Mouse (Mus musculus): Measurements from ENCODE around the gene Gm11492. TPM values are rescaled to one million over a fixed set of nuclear protein-coding genes. Genes with fewer than 3 reads are reported as not detected.

The Gm11492 gene
- polyA plus RNA-seq, 1 experiment from 2014 or later: not detected

DNA sequence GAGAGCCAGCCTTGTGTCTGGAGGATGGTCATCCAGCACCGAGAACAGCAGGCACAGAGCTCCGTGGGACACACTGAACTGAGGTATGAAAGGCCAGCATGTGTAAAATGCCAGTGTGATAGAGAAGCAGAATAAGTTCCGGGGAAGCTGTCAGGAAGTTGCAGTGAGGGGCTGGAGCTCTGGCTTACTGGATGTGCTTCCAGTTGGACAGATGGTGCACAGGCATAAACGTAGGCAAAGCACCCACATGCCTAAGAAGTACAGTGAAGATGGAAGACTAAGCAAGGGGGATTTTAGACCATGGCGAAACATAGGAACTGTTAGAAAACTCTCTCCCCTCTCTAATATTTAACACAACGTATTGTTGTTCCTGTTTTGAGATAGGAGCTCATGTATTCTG lies 5.2 kb upstream of the Gm11492 start:
- WGBS: 65% methylated on average over 6 of the region's 6 CpGs
- no peak overlapping the region for H3K9ac ChIP-seq

DNA sequence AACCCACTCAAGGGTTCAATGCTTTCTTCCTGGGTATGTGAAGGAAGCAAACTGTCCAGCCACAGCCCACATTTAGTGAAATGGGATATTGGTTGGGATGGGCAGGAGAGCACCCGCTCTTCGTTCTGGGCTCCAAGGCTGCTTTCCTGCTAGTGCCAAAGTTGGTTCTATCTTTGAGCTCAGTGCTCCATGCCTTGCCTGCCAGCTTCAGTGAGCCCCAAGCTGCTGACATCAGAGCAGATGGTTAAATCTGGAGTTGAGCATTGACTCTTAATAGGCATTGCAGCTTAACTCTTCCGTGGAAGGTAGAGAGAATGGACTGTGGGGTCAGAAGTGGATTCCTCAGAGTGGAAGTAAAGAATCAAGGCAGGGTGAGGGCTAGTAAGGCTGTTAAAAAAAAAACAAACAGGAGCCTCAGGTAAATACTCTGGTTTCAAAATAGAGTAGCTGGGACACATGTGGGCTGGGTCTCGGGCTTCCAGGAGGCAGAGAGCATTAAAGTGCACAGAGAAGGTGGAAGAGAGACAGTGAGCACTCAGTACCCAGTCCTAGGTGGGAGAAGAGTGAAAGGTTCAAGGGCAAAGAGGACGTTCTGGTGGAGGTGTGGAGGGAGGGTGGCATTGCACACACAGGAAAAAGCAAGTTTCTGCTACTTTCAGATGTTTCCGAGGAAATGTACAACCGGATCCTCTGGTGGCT lies 2.0 kb downstream of the Gm11492 start, which contains the start of gene Sept4:
Sept4 (plus strand) TSS at position 649 of the 699 bp plus-strand sequence.
- H3K4me3 ChIP-seq: no peak within 1 kb of the TSS
- H3K4me1 ChIP-seq: peaks cover 3% of the 10 kb centered on the region; the same call in 1 of the 2 replicates
- no peak within 1 kb of the TSS for H3K4me2 ChIP-seq
- 80% methylated on average over 7 of the region's 7 CpGs for WGBS
- no peaks in the 10 kb centered on the region for H3K9me3 ChIP-seq
- no peaks in the 10 kb centered on the region for H3K27me3 ChIP-seq
- no peak within 1 kb of the TSS for H3K9ac ChIP-seq
- ATAC-seq (ENCODE audit: insufficient number of reproducible peaks, low FRiP score, low TSS enrichment, low read depth): no peak
- H3K27ac ChIP-seq: no peak within 1 kb of the TSS
- no peaks in the 10 kb centered on the region for H3K36me3 ChIP-seq

More for the DNA sequence above, 5.2 kb upstream of the Gm11492 start:
- no peak for ATAC-seq (ENCODE audit: insufficient number of reproducible peaks, low FRiP score, low TSS enrichment, low read depth)
- no peaks in the 10 kb centered on the region for H3K36me3 ChIP-seq
- no peaks in the 10 kb centered on the region for H3K27me3 ChIP-seq
- no peaks in the 10 kb centered on the region for H3K9me3 ChIP-seq
- H3K27ac ChIP-seq: no peak overlapping the region
- no peak overlapping the region for H3K4me2 ChIP-seq
- no peak overlapping the region for H3K4me3 ChIP-seq
- H3K4me1 ChIP-seq: no peaks in the 10 kb centered on the region

DNA sequence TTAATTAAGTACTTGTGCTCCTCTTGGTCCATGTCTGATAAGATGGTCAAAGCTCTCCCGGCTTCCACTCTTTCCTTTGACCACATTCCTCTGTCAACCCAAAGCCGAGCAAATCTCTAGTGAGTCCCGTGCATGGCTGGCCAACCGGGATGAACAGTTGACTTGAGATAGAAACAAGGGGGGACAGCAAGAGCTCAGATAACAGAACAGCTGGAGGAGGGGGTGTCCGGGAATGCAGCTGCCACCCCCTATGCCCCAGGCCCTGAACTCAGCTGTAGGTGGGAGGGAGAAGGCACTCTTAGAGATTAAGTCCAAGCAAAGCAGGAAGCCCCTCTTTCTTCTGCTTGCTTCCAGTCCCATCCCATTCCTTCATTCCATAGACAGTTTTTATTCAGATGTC lies 4.3 kb downstream of the Gm11492 start:
- Histone ChIP-seq H3K4me3 (no peak overlapping the region), H3K9me3 (no peaks in the 10 kb centered on the region), H3K36me3 (no peaks in the 10 kb centered on the region), H3K27me3 (no peaks in the 10 kb centered on the region), H3K27ac (no peak overlapping the region; the same call in 1 of the 2 replicates), H3K4me1 (peaks cover 3% of the 10 kb centered on the region; the same call in 1 of the 2 replicates), H3K9ac (no peak overlapping the region), H3K4me2 (no peak overlapping the region)
- ATAC-seq (ENCODE audit: insufficient number of reproducible peaks, low FRiP score, low TSS enrichment, low read depth): no peak
- 70% methylated on average over 5 of the region's 5 CpGs for WGBS

DNA sequence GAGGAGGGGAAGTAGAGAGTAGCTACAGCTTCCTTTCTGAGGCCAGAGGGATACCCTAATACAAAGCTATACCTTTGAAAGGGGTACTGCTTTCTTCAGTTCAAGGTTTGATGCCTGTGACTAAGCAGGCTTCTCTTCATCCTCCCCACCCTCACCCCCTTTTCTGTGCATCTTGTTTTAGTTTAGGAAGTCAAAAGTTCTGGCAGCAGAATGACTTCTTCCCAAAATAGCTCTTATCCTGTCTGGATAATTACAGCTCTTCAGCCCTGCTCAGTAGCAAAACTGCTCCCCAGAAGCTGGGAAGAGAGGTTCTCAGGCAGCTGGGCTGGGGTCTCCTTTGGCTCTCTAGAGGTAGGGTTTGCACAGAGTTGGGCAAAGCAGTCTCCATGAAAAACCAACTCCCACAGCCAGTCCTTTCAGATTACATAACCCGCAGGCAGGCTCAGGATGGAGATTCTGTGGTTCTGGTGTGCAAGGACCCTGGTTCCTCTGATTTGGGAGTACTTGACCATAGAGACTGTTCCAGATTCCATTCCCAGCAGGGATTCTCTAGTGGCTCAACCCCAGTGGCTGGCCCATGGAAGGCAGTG lies 5.0 kb downstream of the Gm11492 start:
- H3K9ac ChIP-seq: no peak overlapping the region
- H3K4me2 ChIP-seq: no peak overlapping the region
- peak overlapping the region; percentile 44; the same call in 1 of the 2 replicates for H3K27ac ChIP-seq
- no peaks in the 10 kb centered on the region for H3K9me3 ChIP-seq
- WGBS: 87% methylated on average over 1 of the region's 1 CpGs
- no peaks in the 10 kb centered on the region for H3K36me3 ChIP-seq
- no peak for ATAC-seq (ENCODE audit: insufficient number of reproducible peaks, low FRiP score, low TSS enrichment, low read depth)
- no peaks in the 10 kb centered on the region for H3K27me3 ChIP-seq
- H3K4me3 ChIP-seq: no peak overlapping the region
- H3K4me1 ChIP-seq: peaks cover 3% of the 10 kb centered on the region; the same call in 1 of the 2 replicates

DNA sequence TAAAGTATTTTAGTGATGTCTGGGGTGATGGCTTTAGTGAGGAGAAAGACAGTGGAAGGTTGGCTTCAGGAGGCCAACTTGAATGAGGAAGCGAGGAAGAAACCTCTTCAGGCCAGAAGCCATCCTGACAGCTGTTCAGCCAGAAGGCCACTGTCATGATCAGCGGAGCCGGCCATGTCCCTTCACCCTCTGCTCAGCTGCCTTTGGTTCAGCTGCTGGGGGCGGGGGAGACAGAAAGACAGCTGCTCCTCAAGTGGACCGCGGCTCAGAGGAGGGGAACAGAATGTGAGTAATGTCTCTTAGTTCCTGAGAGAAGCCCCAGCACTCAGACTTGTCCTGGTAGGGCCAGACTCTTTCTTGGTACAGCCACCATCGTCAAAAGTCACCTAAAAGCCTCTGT lies 7.3 kb downstream of the Gm11492 start:
- no peak for ATAC-seq (ENCODE audit: insufficient number of reproducible peaks, low FRiP score, low TSS enrichment, low read depth)
- H3K4me1 ChIP-seq: peaks cover 14% of the 10 kb centered on the region
- H3K9me3 ChIP-seq: no peaks in the 10 kb centered on the region
- H3K27ac ChIP-seq: 0 out of 2 replicates have a peak overlapping the region, but pooled peaks have one; percentile 27
- no peak overlapping the region for H3K4me3 ChIP-seq
- H3K36me3 ChIP-seq: no peaks in the 10 kb centered on the region
- no peak overlapping the region for H3K4me2 ChIP-seq
- WGBS: 77% methylated on average over 7 of the region's 7 CpGs
- H3K9ac ChIP-seq: no peak overlapping the region
- no peaks in the 10 kb centered on the region for H3K27me3 ChIP-seq

DNA sequence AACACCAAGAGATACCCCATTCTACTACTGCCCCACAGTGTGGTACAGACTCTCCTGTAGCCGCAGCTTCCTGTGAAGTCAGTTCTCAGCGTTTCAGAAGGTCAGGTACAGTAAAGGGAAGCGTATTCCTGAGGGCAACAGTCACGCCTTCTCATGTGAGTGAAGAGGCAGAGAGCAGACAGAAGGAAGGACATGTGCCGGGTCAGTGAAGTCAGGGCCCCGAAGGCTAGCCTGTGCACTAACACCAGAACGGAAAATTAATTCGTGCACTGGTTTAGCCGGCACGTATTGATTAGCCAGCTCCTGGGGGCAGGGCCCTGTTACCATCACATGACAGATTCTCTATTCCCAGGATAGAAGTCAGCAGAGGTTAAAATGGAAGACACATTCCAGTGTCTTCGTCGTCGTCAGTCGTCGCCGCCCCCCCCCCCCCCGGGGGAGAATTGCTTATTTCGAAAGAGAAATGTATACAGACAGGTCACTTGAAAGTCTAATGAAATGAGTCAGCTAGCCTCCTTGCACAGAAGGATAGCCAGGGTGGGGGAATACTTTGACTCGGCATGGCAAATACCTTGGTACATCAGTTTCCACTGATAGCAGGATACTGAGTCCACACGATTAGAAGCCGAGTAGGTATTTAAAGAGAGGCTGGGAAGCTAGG lies 8.2 kb downstream of the Gm11492 start:
- ATAC-seq (ENCODE audit: insufficient number of reproducible peaks, low FRiP score, low TSS enrichment, low read depth): no peak
- 68% methylated on average over 21 of the region's 21 CpGs for WGBS
- no peak overlapping the region; the same call in 1 of the 2 replicates for H3K27ac ChIP-seq
- H3K9me3 ChIP-seq: no peaks in the 10 kb centered on the region
- no peaks in the 10 kb centered on the region for H3K27me3 ChIP-seq
- H3K4me1 ChIP-seq: peaks cover 16% of the 10 kb centered on the region
- H3K36me3 ChIP-seq: no peaks in the 10 kb centered on the region
- no peak overlapping the region for H3K4me2 ChIP-seq
- no peak overlapping the region for H3K9ac ChIP-seq
- H3K4me3 ChIP-seq: no peak overlapping the region

DNA sequence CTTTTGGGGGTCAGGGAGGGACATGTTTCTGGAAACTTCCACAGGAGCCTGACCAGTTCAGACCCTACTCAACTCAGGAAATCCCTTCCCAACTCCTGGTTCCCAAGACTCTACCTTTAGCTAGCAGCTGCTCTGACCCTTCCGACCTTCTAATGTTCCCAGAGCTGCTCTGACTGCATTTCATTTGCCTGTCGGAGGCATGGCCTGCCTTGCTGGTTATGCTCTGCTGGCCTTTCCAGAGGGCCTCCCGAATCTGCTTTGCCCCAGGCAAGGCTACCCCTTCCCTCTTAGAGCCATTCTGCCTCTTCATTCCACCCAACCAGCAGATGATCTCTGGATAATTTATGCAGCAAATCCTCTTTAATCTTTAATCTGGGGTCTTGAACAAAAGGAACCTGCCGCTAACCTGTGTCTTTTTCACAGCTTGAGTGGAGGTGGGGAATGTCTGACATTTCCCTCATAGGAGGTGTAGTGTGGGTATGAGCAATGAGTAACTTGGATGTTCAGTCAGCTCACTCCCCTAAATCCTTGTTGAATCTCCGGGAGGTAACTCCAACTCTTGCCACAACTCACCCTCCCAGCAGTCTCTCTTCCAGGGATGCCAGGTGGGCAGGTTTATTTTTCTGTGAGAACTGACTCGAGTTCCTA lies 11.3 kb downstream of the Gm11492 start:
- no peaks in the 10 kb centered on the region for H3K36me3 ChIP-seq
- no peak overlapping the region for H3K27ac ChIP-seq
- no peaks in the 10 kb centered on the region for H3K9me3 ChIP-seq
- peak overlapping the region; percentile 86 for H3K4me2 ChIP-seq
- H3K4me1 ChIP-seq: peaks cover 14% of the 10 kb centered on the region
- peak overlapping the region; percentile 49 for H3K4me3 ChIP-seq
- H3K9ac ChIP-seq: no peak overlapping the region; the same call in 1 of the 2 replicates
- ATAC-seq (ENCODE audit: insufficient number of reproducible peaks, low FRiP score, low TSS enrichment, low read depth): no peak
- 15% methylated on average over 6 of the region's 6 CpGs for WGBS
- H3K27me3 ChIP-seq: no peaks in the 10 kb centered on the region

DNA sequence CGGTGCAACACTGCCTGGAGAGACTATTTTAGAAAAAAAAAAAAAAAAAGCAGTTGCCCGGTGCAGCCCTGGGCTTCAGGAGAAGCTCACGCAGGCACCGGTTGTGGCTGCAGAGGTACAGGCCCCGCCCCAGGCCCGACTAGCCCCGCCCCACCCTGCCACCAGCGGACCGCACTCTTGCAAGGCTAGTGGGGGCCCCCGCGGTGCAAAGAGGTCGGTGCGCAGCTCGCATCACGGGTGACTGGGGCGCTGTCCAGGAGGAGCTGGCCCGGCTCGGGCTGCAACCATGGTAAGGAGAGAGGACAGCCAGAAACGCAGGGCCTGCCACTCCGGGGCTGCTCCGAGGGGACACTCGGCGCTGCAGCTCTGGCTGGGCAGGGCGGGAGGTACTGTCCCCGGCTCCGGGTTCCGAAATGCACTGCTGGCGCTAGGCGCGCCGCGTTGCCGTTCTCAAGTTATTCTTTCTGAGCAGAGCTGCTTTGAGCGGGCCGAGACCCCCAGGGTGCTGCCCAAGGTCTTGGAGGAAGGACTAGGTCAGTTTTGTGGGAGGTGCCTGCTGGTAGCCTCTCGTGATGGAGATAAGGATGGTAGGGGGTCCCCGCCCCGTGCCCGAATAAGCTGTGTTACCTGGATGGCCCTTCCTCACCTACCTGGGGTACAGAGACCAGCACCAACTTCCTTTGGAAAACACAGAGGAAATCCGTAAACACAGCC lies 12.0 kb downstream of the Gm11492 start:
- H3K36me3 ChIP-seq: no peaks in the 10 kb centered on the region
- WGBS: under 1% methylated on average over 40 of the region's 40 CpGs
- H3K4me3 ChIP-seq: peak overlapping the region; percentile 49
- H3K4me1 ChIP-seq: peaks cover 14% of the 10 kb centered on the region
- peak overlapping the region; percentile 7; the same call in 1 of the 2 replicates for H3K9ac ChIP-seq
- ATAC-seq (ENCODE audit: insufficient number of reproducible peaks, low FRiP score, low TSS enrichment, low read depth): peak; percentile 62
- H3K4me2 ChIP-seq: peak overlapping the region; percentile 86
- no peaks in the 10 kb centered on the region for H3K27me3 ChIP-seq
- 0 out of 2 replicates have a peak overlapping the region, but pooled peaks have one; percentile 19 for H3K27ac ChIP-seq
- no peaks in the 10 kb centered on the region for H3K9me3 ChIP-seq

DNA sequence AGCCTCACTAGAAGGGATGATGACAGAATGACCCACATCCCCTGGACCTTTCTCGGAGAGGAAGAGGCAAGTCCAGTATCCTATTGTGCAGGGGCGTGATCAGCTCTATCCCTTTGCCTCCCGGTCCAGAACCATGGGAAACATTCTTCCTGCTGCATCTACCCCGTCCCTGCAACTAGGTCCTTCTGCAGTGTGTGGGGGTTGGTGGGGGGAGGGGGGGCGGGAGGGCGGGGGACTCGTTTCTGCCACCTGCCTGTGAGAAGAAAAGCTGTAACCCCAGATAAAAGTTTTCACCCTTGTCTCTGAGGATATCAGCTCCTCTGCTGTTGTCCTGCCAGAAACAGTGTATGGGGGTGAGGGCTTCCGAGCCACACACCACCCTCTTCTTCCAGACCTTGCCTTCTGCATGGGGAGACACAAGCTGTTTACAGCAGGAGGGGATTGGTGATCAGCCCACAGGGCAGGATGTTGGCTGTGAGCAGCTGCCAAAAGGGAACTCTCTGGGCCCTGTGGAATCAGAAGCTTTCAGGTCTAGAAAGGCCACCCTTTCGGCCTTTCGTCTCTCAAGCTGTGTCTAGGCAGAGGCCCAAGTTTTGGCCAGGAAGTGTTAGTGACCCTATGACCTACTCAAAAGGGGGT lies 12.6 kb downstream of the Gm11492 start:
- no peaks in the 10 kb centered on the region for H3K36me3 ChIP-seq
- H3K9me3 ChIP-seq: no peaks in the 10 kb centered on the region
- H3K27me3 ChIP-seq: no peaks in the 10 kb centered on the region
- H3K4me1 ChIP-seq: peaks cover 14% of the 10 kb centered on the region
- peak overlapping the region; percentile 49 for H3K4me3 ChIP-seq
- H3K9ac ChIP-seq: no peak overlapping the region
- 19% methylated on average over 10 of the region's 10 CpGs for WGBS
- no peak overlapping the region for H3K27ac ChIP-seq
- peak overlapping the region; percentile 86 for H3K4me2 ChIP-seq
- ATAC-seq (ENCODE audit: insufficient number of reproducible peaks, low FRiP score, low TSS enrichment, low read depth): no peak

DNA sequence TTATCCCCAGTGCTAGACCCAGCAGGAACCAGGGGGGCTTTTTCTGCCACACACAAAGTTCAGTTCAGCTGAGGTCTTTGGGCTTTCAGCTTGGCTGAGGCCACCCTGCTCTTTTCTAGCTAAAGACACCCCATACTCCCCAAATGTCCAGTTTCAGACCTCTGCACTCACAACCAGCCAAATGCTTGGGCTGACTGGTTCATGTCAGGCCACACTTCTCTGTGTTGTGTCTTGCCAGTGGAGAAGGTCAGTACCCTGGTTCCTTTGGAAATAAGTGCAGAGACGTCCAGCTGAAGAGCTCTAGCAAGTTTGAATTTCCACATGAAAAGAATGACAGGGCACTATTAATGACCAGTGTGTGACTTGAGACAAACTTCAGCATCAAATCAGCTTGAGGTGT lies 13.3 kb downstream of the Gm11492 start:
- H3K27me3 ChIP-seq: no peaks in the 10 kb centered on the region
- H3K4me3 ChIP-seq: 0 out of 2 replicates have a peak overlapping the region, but pooled peaks have one; percentile 49
- H3K9ac ChIP-seq: no peak overlapping the region
- H3K9me3 ChIP-seq: no peaks in the 10 kb centered on the region
- no peak overlapping the region for H3K4me2 ChIP-seq
- ATAC-seq (ENCODE audit: insufficient number of reproducible peaks, low FRiP score, low TSS enrichment, low read depth): no peak
- H3K36me3 ChIP-seq: no peaks in the 10 kb centered on the region
- peaks cover 17% of the 10 kb centered on the region for H3K4me1 ChIP-seq
- 49% methylated on average over 1 of the region's 1 CpGs for WGBS
- H3K27ac ChIP-seq: no peak overlapping the region

All from limb, embryonic 15.5 days (tissue).